Mouse (Mus musculus) inflammation-experienced regulatory T-cells, adult 6 months (primary cell): ENCODE data around the gene Acsl5. TPM values are rescaled to one million over a fixed set of nuclear protein-coding genes. Genes with fewer than 3 reads are reported as not detected.
A peak's percentile ranks its signal among the peaks of the same experiment; 100 is the strongest.

ENCODE experiments used
- ATAC-seq: one replicate; pipeline ENCODE4 v1.8.0; 2017
- polyA plus RNA-seq, 3 experiments: library from polyadenylated mRNA; unstranded; fragments of 100-300 nt; shearing (Covaris generic); gene quantifications; one replicate each; pipeline ENCODE4 v1.2.1; 2017

The Acsl5 gene
- polyA plus RNA-seq, 3 experiments from 2014 or later = 48.2 to 133 (median 87.2) TPM

DNA sequence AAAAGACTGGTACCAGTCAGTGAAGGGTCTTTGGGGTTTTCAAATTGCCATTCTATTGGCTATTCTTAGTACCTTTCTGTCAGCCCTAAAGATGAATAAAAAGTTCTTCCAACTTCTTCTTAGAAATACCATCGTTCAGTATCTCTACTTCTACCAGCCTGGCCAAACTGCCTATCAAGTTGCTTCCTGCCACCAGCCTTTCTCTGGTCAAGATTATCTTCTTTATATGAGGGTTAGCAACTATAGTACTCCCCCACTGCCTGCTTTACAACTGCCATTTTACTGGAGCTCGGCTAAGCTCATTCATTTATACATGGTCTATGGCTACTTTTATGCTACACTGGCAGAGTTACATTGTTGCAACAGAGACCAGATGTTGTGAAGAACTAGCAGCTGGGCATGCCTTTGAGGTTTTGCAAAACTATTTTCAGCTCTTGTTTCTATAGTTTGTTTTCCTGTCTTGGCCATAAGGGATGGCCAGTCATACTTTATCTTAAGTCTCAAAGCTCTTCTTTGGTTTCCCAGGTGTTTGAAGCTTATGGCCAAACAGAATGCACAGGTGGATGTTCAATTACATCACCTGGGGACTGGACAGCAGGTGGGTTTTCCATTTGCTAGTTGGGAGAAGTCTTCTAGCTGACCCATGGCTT lies 39.0 kb downstream of the Acsl5 start:
- ATAC-seq = no peak

- ATAC-seq = no peak
Measured at GRCm38 (mm10) chr19:55292210-55292850, 40.6 kb downstream of the Acsl5 start.

- no peak for ATAC-seq
Measured at GRCm38 (mm10) chr19:55293175-55293574, 41.4 kb downstream of the Acsl5 start.

- no peak for ATAC-seq
Measured at GRCm38 (mm10) chr19:55295075-55295474, 43.3 kb downstream of the Acsl5 start.

DNA sequence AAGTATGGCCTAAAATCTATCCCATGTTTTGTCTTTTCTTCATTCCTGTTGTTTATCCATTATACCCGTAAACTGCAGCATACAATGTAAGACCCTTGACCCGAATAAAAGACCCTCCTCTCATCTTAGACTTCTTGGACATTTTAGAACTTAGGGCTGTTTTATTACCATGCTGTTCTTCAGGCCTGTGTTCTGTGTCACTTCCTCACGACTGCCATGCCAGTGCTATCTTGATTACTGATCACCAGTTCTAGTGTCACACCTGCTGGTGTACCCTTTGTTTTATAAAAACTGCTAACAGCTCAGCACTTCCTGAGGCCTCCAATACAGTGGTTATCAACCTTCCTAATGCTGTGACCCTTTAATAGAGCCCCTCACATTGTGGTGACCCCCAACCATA lies 43.8 kb downstream of the Acsl5 start:
- ATAC-seq = no peak

DNA sequence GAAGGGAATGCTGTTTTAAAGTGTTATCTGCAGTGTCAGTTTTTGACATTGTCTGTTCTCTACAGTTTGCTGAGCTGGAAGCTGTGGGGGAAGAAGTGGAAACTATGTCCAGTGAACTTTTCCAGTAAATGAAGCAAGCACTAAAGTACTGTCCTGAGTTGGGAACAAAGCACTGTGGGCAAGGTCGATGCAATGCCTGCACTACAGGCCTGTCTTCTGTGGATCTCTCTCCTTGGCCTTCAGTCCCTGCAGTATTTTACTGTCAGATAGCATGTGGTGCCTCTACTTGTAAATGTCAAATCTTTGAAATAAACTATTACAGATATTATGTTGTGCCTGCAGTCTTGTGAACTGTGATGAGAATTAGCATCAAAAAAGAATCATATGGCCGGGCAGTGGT lies 44.6 kb downstream of the Acsl5 start:
- no peak for ATAC-seq

GRCm38 (mm10) chr19:55297489-55297888 lies 45.8 kb downstream of the Acsl5 start:
- ATAC-seq = no peak

DNA sequence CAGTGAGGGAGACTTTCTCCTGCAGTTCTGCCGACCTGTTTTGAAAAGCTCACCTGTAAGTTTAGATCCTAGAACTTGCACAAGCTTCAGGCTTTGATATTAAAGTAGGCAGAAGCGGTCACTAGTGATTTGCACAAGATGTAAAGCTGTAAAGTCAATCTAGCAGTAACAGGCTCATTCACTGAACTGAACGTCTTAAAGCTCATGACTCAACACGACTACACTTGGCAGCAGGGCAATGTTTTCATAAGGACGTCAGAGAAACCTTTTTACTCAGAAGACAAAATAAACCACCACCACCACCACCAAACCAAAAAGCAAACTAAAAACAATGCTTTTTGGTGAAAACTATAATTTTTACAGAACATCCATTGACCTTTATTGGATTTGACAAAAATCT lies 46.2 kb downstream of the Acsl5 start:
- ATAC-seq = no peak

GRCm38 (mm10) chr19:55299378-55299777 lies 47.6 kb downstream of the Acsl5 start:
- no peak for ATAC-seq

DNA sequence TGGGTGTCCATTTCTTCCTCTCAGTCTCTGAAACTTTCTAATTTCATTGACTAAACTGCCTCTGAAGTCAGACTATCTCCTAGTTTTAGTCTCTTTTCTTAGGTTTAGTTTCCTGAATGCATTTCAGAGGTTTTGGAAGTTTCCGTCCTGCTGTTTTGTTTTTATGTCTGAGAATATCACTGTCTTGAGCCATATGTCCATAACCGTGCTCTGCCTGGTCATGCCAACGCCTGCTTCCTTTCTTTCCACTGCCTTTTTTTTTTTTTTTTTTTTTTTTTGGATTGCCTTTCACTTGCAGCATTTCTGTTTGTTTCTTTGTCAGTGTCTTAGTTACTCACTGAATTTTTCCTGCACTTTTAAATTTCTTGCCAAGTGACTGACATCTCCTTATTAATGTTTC lies 48.8 kb downstream of the Acsl5 start:
- ATAC-seq = no peak

GRCm38 (mm10) chr19:55305024-55305423 lies 53.3 kb downstream of the Acsl5 start:
- ATAC-seq = no peak

GRCm38 (mm10) chr19:55311874-55312273 lies 60.1 kb downstream of the Acsl5 start:
- ATAC-seq = no peak

- ATAC-seq = no peak
Measured at GRCm38 (mm10) chr19:55313649-55314048, 61.9 kb downstream of the Acsl5 start.

DNA sequence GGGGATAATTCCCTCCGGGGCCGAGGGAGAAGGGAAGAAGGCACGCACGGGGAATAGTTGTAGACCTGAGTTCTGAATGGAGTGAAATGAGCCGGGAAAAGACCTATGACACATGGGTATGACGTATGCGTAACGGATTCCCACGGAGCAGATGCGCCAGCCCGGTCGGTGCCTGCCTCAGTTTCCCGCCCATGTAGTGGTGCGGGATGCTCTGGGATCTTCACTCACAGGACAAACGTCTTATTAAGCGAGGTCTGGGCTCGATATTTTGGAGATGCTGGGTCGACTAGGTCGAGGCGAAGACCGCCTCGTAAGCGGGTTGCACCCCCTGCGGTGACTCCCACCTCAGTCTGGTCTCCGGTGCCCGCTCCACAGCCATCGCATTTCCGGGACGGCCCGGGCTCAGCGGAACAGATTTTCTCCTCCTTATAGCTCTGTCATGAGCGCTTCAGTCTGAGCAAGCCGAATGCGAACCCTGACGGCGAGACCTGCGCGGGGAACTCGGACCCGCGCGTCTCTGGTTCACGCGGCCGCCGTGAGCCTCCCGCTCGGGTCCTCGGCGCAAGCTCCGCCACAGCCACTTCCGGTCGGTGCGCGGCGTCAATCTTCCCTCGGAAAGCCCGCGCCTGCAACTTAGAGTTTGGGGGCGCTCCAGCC lies 63.8 kb downstream of the Acsl5 start, which contains the start of gene Zdhhc6:
Zdhhc6 (minus strand) TSS at position 581 of the 657 bp plus-strand sequence.
- peak; percentile 53 for ATAC-seq

DNA sequence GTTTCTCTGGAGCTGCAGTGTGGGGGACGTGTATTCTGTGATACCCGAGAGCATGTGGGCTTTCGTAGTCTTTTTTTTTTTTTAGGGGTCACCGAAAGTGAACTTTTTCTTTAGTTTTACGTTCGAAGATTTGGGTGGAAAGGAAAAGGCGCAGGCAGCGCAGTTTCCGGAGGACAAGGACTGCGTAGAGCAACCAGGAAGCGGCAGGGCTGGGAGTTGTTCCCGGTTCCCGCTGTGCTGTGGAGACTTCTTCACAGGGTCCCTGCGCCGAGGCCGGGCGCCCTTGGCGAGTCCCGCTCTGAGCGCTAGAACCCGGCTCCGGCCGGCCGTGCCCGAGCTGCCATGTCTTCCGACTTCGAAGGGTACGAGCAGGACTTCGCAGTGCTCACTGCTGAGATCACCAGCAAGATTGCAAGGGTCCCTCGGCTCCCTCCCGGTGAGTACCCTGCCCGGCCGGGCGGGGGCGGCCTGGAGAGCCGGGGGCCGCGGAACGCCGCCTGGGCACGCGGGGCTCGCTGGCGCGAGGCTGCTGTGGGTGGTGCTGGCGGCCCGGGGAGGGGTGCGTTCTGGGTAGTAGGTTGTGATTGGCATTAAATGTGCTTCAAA lies 64.5 kb downstream of the Acsl5 start, which contains the start of gene Vti1a:
Vti1a (plus strand) TSS at position 187 of the 606 bp plus-strand sequence.
- ATAC-seq = peak; percentile 83

DNA sequence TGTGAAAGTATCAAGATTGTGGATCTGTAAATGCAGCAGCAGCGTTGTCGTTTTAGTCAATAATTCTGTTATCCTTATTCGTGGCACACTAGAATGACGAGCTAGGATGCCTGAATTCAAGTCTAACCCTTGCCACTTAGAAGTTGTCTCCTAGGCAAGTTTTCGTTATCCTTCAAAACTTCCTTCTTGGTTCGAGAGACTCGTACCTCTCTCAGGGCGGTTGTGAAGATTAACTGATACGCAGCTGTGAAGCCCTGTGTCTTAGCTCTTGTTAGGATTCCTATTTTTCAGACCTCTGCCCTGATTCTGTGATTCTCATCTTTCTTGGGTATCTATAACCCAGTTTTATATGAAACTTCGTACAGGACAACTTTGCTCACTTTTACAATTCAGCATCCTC lies 65.2 kb downstream of the Acsl5 start:
- no peak for ATAC-seq

- no peak for ATAC-seq
Measured at GRCm38 (mm10) chr19:55319036-55319435, 67.3 kb downstream of the Acsl5 start.

GRCm38 (mm10) chr19:55319521-55319920 lies 67.8 kb downstream of the Acsl5 start:
- no peak for ATAC-seq

DNA sequence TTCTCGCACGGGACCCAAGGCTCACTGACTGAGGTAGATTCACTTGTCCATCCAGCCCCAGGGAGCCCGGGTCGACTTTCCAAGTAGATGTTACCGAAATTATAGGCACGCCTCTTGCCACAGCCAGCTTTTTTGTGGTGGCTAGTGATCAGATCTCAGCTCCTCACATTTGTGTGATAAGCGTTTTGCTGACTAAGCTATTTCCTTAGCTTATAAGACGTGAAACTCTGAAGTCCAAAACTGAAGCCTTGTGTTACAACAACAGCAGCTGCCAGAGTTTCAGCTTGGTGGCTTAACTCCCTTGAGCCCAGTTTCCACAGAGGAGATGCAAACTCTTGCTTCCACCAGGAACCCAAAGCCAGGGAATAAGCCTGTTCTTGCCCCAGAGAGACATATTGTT lies 70.9 kb downstream of the Acsl5 start:
- no peak for ATAC-seq

DNA sequence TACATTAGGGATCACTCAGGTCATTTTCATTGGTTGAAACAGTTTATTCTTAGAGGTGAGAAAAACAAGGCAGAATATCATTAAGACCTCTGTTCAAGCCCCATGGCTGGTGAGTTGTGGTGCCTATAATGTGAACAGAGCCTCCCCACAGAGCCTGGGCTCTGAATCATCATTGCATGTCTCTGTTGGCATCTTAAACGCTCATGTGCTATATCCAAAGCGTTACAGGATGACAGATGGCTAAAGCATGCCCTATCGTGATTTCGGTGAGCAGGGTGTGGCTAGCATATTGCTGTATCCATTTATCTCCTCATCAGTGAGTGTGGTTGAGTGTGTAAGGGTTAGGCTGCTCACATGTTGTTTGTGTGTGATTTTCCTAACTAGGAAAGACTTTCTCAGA lies 75.8 kb downstream of the Acsl5 start:
- no peak for ATAC-seq

- no peak for ATAC-seq
Measured at GRCm38 (mm10) chr19:55331776-55332175, 80.0 kb downstream of the Acsl5 start.

GRCm38 (mm10) chr19:55332641-55333268 lies 81.0 kb downstream of the Acsl5 start:
- ATAC-seq = peak; percentile 71

DNA sequence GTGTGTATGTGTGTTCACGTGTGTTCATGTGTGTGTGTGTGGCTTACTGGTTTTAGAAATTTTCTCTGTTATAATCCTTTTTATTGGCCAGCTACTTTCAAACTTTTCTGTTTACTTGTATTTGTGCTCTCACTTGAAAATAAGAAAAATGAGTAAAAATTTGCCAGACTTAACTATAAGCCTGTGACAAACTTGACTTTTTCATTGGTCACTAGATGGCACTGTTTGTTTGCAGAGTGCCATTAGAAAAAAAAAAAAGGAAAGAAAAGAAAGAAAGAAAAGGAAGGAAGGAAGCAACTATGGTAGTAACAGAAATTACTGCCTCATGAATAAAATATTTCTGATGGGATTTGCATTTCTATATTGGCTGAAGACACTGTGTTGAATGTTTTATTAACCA lies 84.1 kb downstream of the Acsl5 start:
- ATAC-seq = no peak
